Mouse (Mus musculus) lung, embryonic 14.5 days (tissue): ENCODE data around the gene Mpdz. TPM values are rescaled to one million over a fixed set of nuclear protein-coding genes. Genes with fewer than 3 reads are reported as not detected.

Source experiments
- ATAC-seq: fragments of 200-750 bp; cut with Nextera tagmentation; 2 replicates; pipeline ENCODE4 v1.8.0; 2017; ENCODE audit warnings: mild to moderate bottlenecking, moderate TSS enrichment, moderate library complexity; ENCODE audit not compliant: insufficient read depth
- DNase-seq: peaks from one replicate; pipeline ENCODE4 v3.0.0-alpha.2; 2015
- H3K27ac ChIP-seq: fragments of 300-500 bp; sonication (generic); 2 replicates; pipeline ENCODE4 v1.5.1; 2014; ENCODE audit warnings: low read depth, mild to moderate bottlenecking, moderate library complexity
- H3K27me3 ChIP-seq: fragments of 300-500 bp; sonication (generic); 2 replicates; pipeline ENCODE4 v1.6.1; 2014; ENCODE audit warnings: low read length, control low read depth; ENCODE audit not compliant: insufficient read depth
- H3K36me3 ChIP-seq: fragments of 300-500 bp; sonication (generic); 2 replicates; pipeline ENCODE4 v1.6.1; 2014; ENCODE audit warnings: control low read depth; ENCODE audit not compliant: insufficient read depth
- H3K4me1 ChIP-seq: fragments of 300-500 bp; sonication (generic); 2 replicates; pipeline ENCODE4 v1.6.1; 2014; ENCODE audit warnings: antibody characterized with exemption, control low read depth; ENCODE audit not compliant: insufficient read depth
- H3K4me2 ChIP-seq: fragments of 300-500 bp; sonication (generic); 2 replicates; pipeline ENCODE4 v1.6.1; 2014; ENCODE audit warnings: mild to moderate bottlenecking
- H3K4me3 ChIP-seq: fragments of 300-500 bp; sonication (generic); 2 replicates; pipeline ENCODE4 v1.5.1; 2014; ENCODE audit warnings: low read depth, low read length
- H3K9ac ChIP-seq: fragments of 300-500 bp; sonication (generic); 2 replicates; pipeline ENCODE4 v1.6.1; 2014
- H3K9me3 ChIP-seq: fragments of 300-500 bp; sonication (generic); 2 replicates; pipeline ENCODE4 v1.6.1; 2016; ENCODE audit warnings: low read depth, low read length, control low read depth
- CTCF ChIP-seq: IDR thresholded peaks from 2 replicates; pipeline ENCODE4 v1.5.1; 2016; ENCODE audit warnings: antibody characterized with exemption, low read depth
- WGBS: fragments of 180-500 bp; shearing (Covaris S2); extraction: QIAGEN DNeasy Blood & Tissue Kit; methylation state at CpG from one replicate; pipeline ENCODE4 v1.1.7; 2014; 5-methylcytosine and 5-hydroxymethylcytosine counted together
- polyA plus RNA-seq: library from polyadenylated mRNA; unstranded; fragments of >200 nt; fragmentation: Nextera tagmentation; extraction: Ambion mirVana; gene quantifications from 2 replicates; pipeline ENCODE4 v1.2.1, GENCODE M21; 2014

Gene Mpdz
- polyA plus RNA-seq, 1 experiment from 2014 or later, result 52.1 TPM

GRCm38 (mm10) chr4:81462253-81462652 is 19.6 kb upstream of the Mpdz start:
- no peaks in the 10 kb centered on the region for H3K27me3 ChIP-seq
- no peak for ATAC-seq
- no peak for DNase-seq
- no peaks in the 10 kb centered on the region for H3K4me1 ChIP-seq
- H3K9ac ChIP-seq, result no peak overlapping the region
- no peak overlapping the region for H3K4me3 ChIP-seq
- TF ChIP-seq CTCF, result no peak
- 47% methylated on average over 4 of the region's 4 CpGs for WGBS
- H3K27ac ChIP-seq, result no peak overlapping the region
- H3K9me3 ChIP-seq, result no peaks in the 10 kb centered on the region
- no peak overlapping the region for H3K4me2 ChIP-seq
- no peaks in the 10 kb centered on the region for H3K36me3 ChIP-seq

DNA sequence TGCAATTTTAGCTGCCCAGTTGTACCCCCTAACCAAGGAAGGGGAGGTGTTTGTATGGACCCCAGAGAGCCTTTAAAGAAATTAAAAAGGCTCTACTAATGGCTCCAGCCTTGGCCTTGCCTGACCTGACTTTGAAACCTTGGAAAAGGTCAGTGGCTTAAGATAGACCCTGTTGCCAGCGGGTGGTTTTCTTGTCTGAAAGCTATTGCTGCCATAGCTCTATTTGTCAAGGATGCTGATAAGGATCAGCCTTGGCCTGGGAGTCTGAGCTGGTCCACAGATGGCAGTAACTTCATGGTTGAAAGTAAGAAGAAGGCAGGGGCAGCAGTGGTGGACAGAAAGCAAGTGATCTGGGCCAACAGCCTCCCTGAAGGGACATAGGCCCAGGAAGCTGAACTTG is 16.3 kb upstream of the Mpdz start:
- no peak overlapping the region for H3K9ac ChIP-seq
- no peak overlapping the region for H3K27ac ChIP-seq
- H3K4me2 ChIP-seq, result no peak overlapping the region
- no peak for TF ChIP-seq CTCF
- no peaks in the 10 kb centered on the region for H3K9me3 ChIP-seq
- no peaks in the 10 kb centered on the region for H3K4me1 ChIP-seq
- H3K4me3 ChIP-seq, result no peak overlapping the region
- DNase-seq, result no peak
- WGBS, result 63% methylated on average over 1 of the region's 1 CpGs
- no peak for ATAC-seq
- no peaks in the 10 kb centered on the region for H3K27me3 ChIP-seq
- no peaks in the 10 kb centered on the region for H3K36me3 ChIP-seq

- Histone ChIP-seq H3K9ac (no peak overlapping the region), H3K27me3 (no peaks in the 10 kb centered on the region), H3K9me3 (no peaks in the 10 kb centered on the region), H3K36me3 (no peaks in the 10 kb centered on the region), H3K27ac (no peak overlapping the region), H3K4me2 (no peak overlapping the region), H3K4me1 (no peaks in the 10 kb centered on the region), H3K4me3 (no peak overlapping the region)
- TF ChIP-seq CTCF, result no peak
- 44% methylated on average over 3 of the region's 3 CpGs for WGBS
- DNase-seq, result peak; percentile 27
- no peak for ATAC-seq
Observed at GRCm38 (mm10) chr4:81453806-81454205, 11.2 kb upstream of the Mpdz start.

DNA sequence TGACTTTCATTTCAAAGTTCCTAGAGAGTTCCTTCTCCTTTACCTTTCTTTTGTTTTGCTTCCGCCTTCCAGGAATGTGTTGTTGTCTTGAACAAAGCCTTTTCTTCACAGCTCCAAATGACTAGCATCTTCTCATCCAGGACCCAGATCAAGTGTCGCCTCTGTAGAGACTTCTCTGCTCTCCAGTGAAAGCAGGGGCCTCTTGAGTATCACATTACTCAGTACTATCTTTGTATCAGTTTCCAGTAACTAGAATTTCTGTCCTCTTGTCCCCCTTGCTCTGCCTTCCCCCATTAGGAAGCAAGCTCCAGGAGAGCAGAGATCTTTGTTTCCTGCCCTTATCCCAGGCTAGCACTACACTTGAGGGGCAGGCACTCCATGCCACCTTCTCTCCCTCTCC is 9.6 kb upstream of the Mpdz start:
- TF ChIP-seq CTCF, result no peak
- Histone ChIP-seq H3K27ac (no peak overlapping the region), H3K4me1 (no peaks in the 10 kb centered on the region), H3K4me3 (no peak overlapping the region), H3K36me3 (no peaks in the 10 kb centered on the region), H3K9ac (no peak overlapping the region), H3K4me2 (no peak overlapping the region), H3K27me3 (no peaks in the 10 kb centered on the region), H3K9me3 (no peaks in the 10 kb centered on the region)
- ATAC-seq, result no peak
- 47% methylated on average over 2 of the region's 2 CpGs for WGBS
- DNase-seq, result no peak

DNA sequence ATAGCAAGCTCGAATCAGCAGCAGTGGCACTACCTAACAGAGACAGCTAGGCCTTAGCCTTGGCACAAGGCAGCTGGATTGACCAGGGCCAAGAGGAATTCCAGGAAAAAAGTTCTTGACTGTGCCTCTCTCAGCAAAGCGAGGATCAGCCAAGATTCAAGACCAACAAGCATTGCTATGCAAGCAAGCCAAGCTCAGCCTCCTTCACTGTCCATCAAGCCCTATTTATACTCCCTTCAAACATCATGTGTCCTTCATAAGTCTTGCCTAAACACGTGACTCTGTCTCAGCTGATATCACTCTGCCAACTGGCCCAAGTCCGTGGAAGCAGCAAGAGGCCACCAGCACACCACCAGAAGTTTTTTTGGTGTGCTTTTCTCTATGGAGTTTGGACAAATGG is 6.8 kb upstream of the Mpdz start:
- no peaks in the 10 kb centered on the region for H3K27me3 ChIP-seq
- ATAC-seq (no peak), DNase-seq (no peak)
- TF ChIP-seq CTCF, result no peak
- no peak overlapping the region for H3K27ac ChIP-seq
- no peak overlapping the region for H3K9ac ChIP-seq
- 57% methylated on average over 4 of the region's 4 CpGs for WGBS
- no peak overlapping the region for H3K4me2 ChIP-seq
- H3K9me3 ChIP-seq, result no peaks in the 10 kb centered on the region
- H3K4me3 ChIP-seq, result no peak overlapping the region
- no peaks in the 10 kb centered on the region for H3K36me3 ChIP-seq
- H3K4me1 ChIP-seq, result no peaks in the 10 kb centered on the region

GRCm38 (mm10) chr4:81443566-81443965 is 951 bp upstream of the Mpdz start:
- DNase-seq (no peak), ATAC-seq (no peak)
- WGBS, result 85% methylated on average over 5 of the region's 5 CpGs
- Histone ChIP-seq H3K9me3 (no peaks in the 10 kb centered on the region), H3K9ac (no peak overlapping the region; the same call in 1 of the 2 replicates), H3K4me1 (peaks cover 8% of the 10 kb centered on the region; the same call in 1 of the 2 replicates), H3K4me2 (peak overlapping the region; percentile 69), H3K27me3 (no peaks in the 10 kb centered on the region), H3K27ac (no peak overlapping the region), H3K36me3 (no peaks in the 10 kb centered on the region), H3K4me3 (no peak overlapping the region)
- no peak for TF ChIP-seq CTCF

- TF ChIP-seq CTCF, result no peak
- no peaks in the 10 kb centered on the region for H3K4me1 ChIP-seq
- 57% methylated on average over 3 of the region's 3 CpGs for WGBS
Observed at GRCm38 (mm10) chr4:81433961-81434360, 8.7 kb downstream of the Mpdz start.

DNA sequence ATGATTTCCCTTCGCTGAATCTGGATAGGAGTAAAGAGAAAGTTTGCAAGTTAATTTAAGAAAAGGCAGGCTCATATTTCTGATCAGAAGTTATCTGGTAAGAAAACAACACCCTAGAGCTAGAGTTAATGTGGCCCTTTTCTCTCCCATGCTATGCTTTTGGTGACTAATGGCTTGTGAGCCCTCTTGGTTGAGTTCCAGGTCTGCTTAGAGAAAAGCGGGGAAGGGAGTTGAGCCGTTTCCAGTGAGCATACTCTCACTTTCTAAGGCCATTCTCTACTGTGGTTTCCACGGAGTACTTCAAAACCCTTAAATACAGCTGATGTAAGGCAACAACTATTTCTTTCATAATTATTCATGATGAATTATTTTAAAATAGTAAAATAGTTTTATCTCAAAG is 11.8 kb downstream of the Mpdz start:
- ATAC-seq, result no peak
- H3K9me3 ChIP-seq, result no peaks in the 10 kb centered on the region
- no peak overlapping the region for H3K9ac ChIP-seq
- no peaks in the 10 kb centered on the region for H3K27me3 ChIP-seq
- TF ChIP-seq CTCF, result no peak
- no peaks in the 10 kb centered on the region for H3K4me1 ChIP-seq
- H3K4me2 ChIP-seq, result no peak overlapping the region
- 64% methylated on average over 4 of the region's 4 CpGs for WGBS
- no peak overlapping the region for H3K4me3 ChIP-seq
- no peaks in the 10 kb centered on the region for H3K36me3 ChIP-seq
- H3K27ac ChIP-seq, result no peak overlapping the region
- DNase-seq, result peak; percentile 47

More at GRCm38 (mm10) chr4:81433961-81434360, 8.7 kb downstream of the Mpdz start:
- H3K9me3 ChIP-seq, result no peaks in the 10 kb centered on the region
- no peaks in the 10 kb centered on the region for H3K36me3 ChIP-seq
- H3K4me3 ChIP-seq, result no peak overlapping the region
- H3K9ac ChIP-seq, result no peak overlapping the region
- H3K4me2 ChIP-seq, result no peak overlapping the region
- H3K27ac ChIP-seq, result no peak overlapping the region
- ATAC-seq, result no peak
- DNase-seq, result no peak
- H3K27me3 ChIP-seq, result no peaks in the 10 kb centered on the region
